14 mouse cellular contexts compared by ENCODE assay signal in genomic region chr17:64770277-64770676, GRCm38 (mm10).
DNase-seq lines count a peak whose midpoint lies in the region; ATAC-seq lines count a peak whose summit lies in the region.
"Had no signal": no experiment of that assay in that cellular context is flagged by ENCODE, and none has a peak within 500 bp of the region (broad histone marks: within the 10 kb centered on the region; RNA-seq: fewer than 3 reads in every experiment).

No protein-coding gene starts in this region.

- no peaks in the 10 kb centered on the region for H3K36me3 ChIP-seq in hindbrain, embryonic 13.5 days
- no peaks in the 10 kb centered on the region for H3K36me3 ChIP-seq in midbrain, embryonic 12.5 days
- H3K36me3 ChIP-seq: heart, embryonic 13.5 days; limb, embryonic 13.5 days; stomach, embryonic 15.5 days had no signal

- no peaks in the 10 kb centered on the region for H3K9me3 ChIP-seq in hindbrain, embryonic 13.5 days
- no peaks in the 10 kb centered on the region for H3K9me3 ChIP-seq in midbrain, embryonic 12.5 days
- H3K9me3 ChIP-seq: heart, embryonic 13.5 days; limb, embryonic 13.5 days; stomach, embryonic 15.5 days had no signal

- no peaks in the 10 kb centered on the region for H3K27me3 ChIP-seq in hindbrain, embryonic 13.5 days
- no peaks in the 10 kb centered on the region for H3K27me3 ChIP-seq in midbrain, embryonic 12.5 days
- H3K27me3 ChIP-seq: heart, embryonic 13.5 days; limb, embryonic 13.5 days; stomach, embryonic 15.5 days had no signal

- H3K4me3 ChIP-seq in hindbrain, embryonic 13.5 days: no peak overlapping the region
- H3K4me3 ChIP-seq in midbrain, embryonic 12.5 days: no peak overlapping the region
- H3K4me3 ChIP-seq: heart, embryonic 13.5 days; limb, embryonic 13.5 days; stomach, embryonic 15.5 days had no signal

- peak; percentile 84 for ATAC-seq in hindbrain, embryonic 13.5 days (ENCODE audit: low FRiP score)
- peak; percentile 89 for ATAC-seq in midbrain, embryonic 12.5 days (ENCODE audit: low FRiP score, low read depth)

- 79% methylated on average over 1 of the region's 1 CpGs for WGBS in hindbrain, embryonic 13.5 days
- 67% methylated on average over 1 of the region's 1 CpGs for WGBS in midbrain, embryonic 12.5 days

- DNase-seq in cerebellum, postnatal 14 days: peak; percentile 26 to 69
- DNase-seq in cerebellum, adult 11 months: no peak
- peak; percentile 56 for DNase-seq in R1 (ENCODE audit: low read depth, low spot score)
- DNase-seq in thymus, postnatal 36 days: no peak
- DNase-seq in heart, adult 11 months: no peak
- DNase-seq in spleen, adult 12 weeks (ENCODE audit: low spot score): no peak
- DNase-seq: adrenal gland, adult 8-10 months; cerebellum, postnatal 25 days; lung, postnatal 4 days had no signal

- 0 out of 2 replicates have a peak, but pooled peaks cover 9% of the 10 kb centered on the region for H3K4me1 ChIP-seq in hindbrain, embryonic 13.5 days (replicated peaks)
- H3K4me1 ChIP-seq in midbrain, embryonic 12.5 days: no peaks in the 10 kb centered on the region
- H3K4me1 ChIP-seq: heart, embryonic 13.5 days; limb, embryonic 13.5 days; stomach, embryonic 15.5 days had no signal

- H3K27ac ChIP-seq in hindbrain, embryonic 13.5 days: no peak overlapping the region
- no peak overlapping the region for H3K27ac ChIP-seq in midbrain, embryonic 12.5 days (replicated peaks)
- H3K27ac ChIP-seq: heart, embryonic 13.5 days; limb, embryonic 13.5 days; stomach, embryonic 15.5 days had no signal

- H3K9ac ChIP-seq in hindbrain, embryonic 13.5 days: no peak overlapping the region
- no peak overlapping the region for H3K9ac ChIP-seq in midbrain, embryonic 12.5 days (replicated peaks)
- H3K9ac ChIP-seq: heart, embryonic 13.5 days; limb, embryonic 13.5 days; stomach, embryonic 15.5 days had no signal

- no peak overlapping the region for H3K4me2 ChIP-seq in hindbrain, embryonic 13.5 days
- no peak overlapping the region for H3K4me2 ChIP-seq in midbrain, embryonic 12.5 days (replicated peaks)
- H3K4me2 ChIP-seq: heart, embryonic 13.5 days; limb, embryonic 13.5 days; stomach, embryonic 15.5 days had no signal

Comparison
In these comparisons a context has a peak if more than half of its experiments do, and no peak if none do; other contexts are left out.
1. DNase-seq: peak in cerebellum, postnatal 14 days (2 of 2) and R1 (single experiment); none in cerebellum, adult 11 months (single experiment), thymus, postnatal 36 days (0 of 2), heart, adult 11 months (single experiment) and spleen, adult 12 weeks (single experiment).